Mouse (Mus musculus) CH12.LX (cell line): ENCODE measurements around the gene Pgp.

Experiments
- BHLHE40 ChIP-seq: IDR thresholded peaks from 2 replicates; pipeline ENCODE4 v1.6.1; 2011; ENCODE audit warnings: mild to moderate bottlenecking, low read depth, low read length, improper control_type of control experiment
- CTCF ChIP-seq, 2 experiments: IDR thresholded peaks in 1 of 2; conservative IDR thresholded peaks in 1 of 2; 2 replicates each; pipeline ENCODE4 v1.5.1; 2011 to 2012; ENCODE audit warnings: low read depth in 2 of 2, low read length in 2 of 2, improper control_type of control experiment in 1 of 2, inconsistent platforms in 1 of 2, mild to moderate bottlenecking in 1 of 2, moderate library complexity in 1 of 2
- ELF1 ChIP-seq: IDR thresholded peaks from 2 replicates; pipeline ENCODE4 v1.6.1; 2014; ENCODE audit warnings: low read depth, mild to moderate bottlenecking, inconsistent platforms, low read length, improper control_type of control experiment
- EP300 ChIP-seq: IDR thresholded peaks from 2 replicates; pipeline ENCODE4 v1.6.1; 2011; ENCODE audit warnings: low read length, improper control_type of control experiment
- GABPA ChIP-seq: IDR thresholded peaks from 2 replicates; pipeline ENCODE4 v1.6.1; 2012; ENCODE audit warnings: low read depth, low read length, improper control_type of control experiment, inconsistent platforms; ENCODE audit not compliant: insufficient replicate concordance
- HCFC1 ChIP-seq: IDR thresholded peaks from 2 replicates; pipeline ENCODE4 v1.6.1; 2012; ENCODE audit warnings: low read depth, mild to moderate bottlenecking, inconsistent platforms, low read length, improper control_type of control experiment
- MAFK ChIP-seq: IDR thresholded peaks from 2 replicates; pipeline ENCODE4 v1.6.1; 2011; ENCODE audit warnings: low read length, improper control_type of control experiment; ENCODE audit not compliant: insufficient replicate concordance
- MAZ ChIP-seq: IDR thresholded peaks from 2 replicates; pipeline ENCODE4 v1.6.1; 2012; ENCODE audit warnings: low read depth, mild to moderate bottlenecking, inconsistent platforms, low read length, improper control_type of control experiment, moderate library complexity
- MXI1 ChIP-seq: IDR thresholded peaks from 2 replicates; pipeline ENCODE4 v1.6.1; 2011; ENCODE audit warnings: mild to moderate bottlenecking, low read depth, low read length, improper control_type of control experiment
- POLR2A ChIP-seq: IDR thresholded peaks from 2 replicates; pipeline ENCODE4 v1.6.1; 2011; ENCODE audit warnings: low read depth, mild to moderate bottlenecking, improper control_type of control experiment, low read length
- SMC3 ChIP-seq: IDR thresholded peaks from 2 replicates; pipeline ENCODE4 v1.6.1; 2011; ENCODE audit warnings: low read depth, low read length, improper control_type of control experiment
- TCF12 ChIP-seq: IDR thresholded peaks from 2 replicates; pipeline ENCODE4 v1.6.1; 2014; ENCODE audit warnings: low read depth, mild to moderate bottlenecking, inconsistent platforms, low read length, improper control_type of control experiment
- ZMIZ1 ChIP-seq: IDR thresholded peaks from 2 replicates; pipeline ENCODE4 v1.6.1; 2012; ENCODE audit warnings: low read depth, mild to moderate bottlenecking, inconsistent platforms, low read length, improper control_type of control experiment

GRCm38 (mm10) chr17:24481027-24481815, 11.0 kb downstream of the Pgp start:
- no peak for TF ChIP-seq POLR2A
- no peak for TF ChIP-seq EP300
- no peak for TF ChIP-seq TCF12
- TF ChIP-seq HCFC1: no peak
- no peak for TF ChIP-seq ZMIZ1
- no peak for TF ChIP-seq ELF1
- TF ChIP-seq CTCF (conservative IDR thresholded peaks at IDR 0.05 in 1 of 2, IDR thresholded peaks at IDR 0.05 in 1 of 2; ENCODE audit: low read depth in 2 of 2, low read length in 2 of 2): no peak
- TF ChIP-seq BHLHE40: no peak
- no peak for TF ChIP-seq GABPA
- no peak for TF ChIP-seq MAFK
- TF ChIP-seq SMC3: no peak
- TF ChIP-seq MXI1: no peak
- TF ChIP-seq MAZ: no peak
